Mouse (Mus musculus): ENCODE data around the gene Alox12.

- no peak for TF ChIP-seq CTCF (IDR thresholded peaks at IDR 0.05; ENCODE audit: low read depth, low read length)
- no peak for TF ChIP-seq GATA1 (IDR thresholded peaks at IDR 0.05; ENCODE audit: borderline replicate concordance, low read length)
- TF ChIP-seq POLR2AphosphoS5 (IDR thresholded peaks at IDR 0.05; ENCODE audit: insufficient replicate concordance, low read depth, low read length) = no peak
- no peak for TF ChIP-seq GATA2 (IDR thresholded peaks at IDR 0.05; ENCODE audit: borderline replicate concordance, low read depth, low read length)
- TF ChIP-seq TAL1 (conservative IDR thresholded peaks at IDR 0.05; ENCODE audit: low read depth, low read length) = no peak
Measured at GRCm38 (mm10) chr11:70233016-70233415, 22.1 kb downstream of the Alox12 start.

Measured in G1E (cell line).